Mouse (Mus musculus) heart, postnatal 0 days (tissue): ENCODE results near the gene 1500015O10Rik.

Experiments used
- CTCF ChIP-seq: IDR thresholded peaks from 2 replicates; pipeline ENCODE4 v1.5.1; 2016; ENCODE audit warnings: antibody characterized with exemption, control low read depth, low read depth
- EP300 ChIP-seq: IDR thresholded peaks from 2 replicates; pipeline ENCODE4 v1.6.1; 2016; ENCODE audit warnings: antibody characterized with exemption, low read depth

DNA sequence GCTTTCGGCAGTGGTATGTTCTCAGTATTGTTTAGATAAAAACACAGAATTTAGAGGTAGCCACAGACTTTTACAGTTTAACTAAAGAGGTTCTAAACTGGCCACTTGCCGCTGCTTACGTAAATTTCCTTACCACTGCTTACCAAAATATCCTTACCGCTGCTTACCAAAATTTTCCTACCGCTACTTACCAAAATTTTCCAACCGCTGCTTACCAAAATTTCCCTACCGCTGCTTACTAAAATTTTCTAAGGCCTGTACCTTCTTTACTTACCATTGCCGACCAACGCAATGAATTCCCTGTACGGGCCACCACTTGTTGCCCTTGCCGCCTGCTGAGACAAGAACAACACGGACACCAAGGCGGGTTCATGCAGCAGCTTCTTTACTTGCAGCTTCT is 40.4 kb upstream of the 1500015O10Rik start:
- TF ChIP-seq CTCF (no peak), EP300 (no peak)
